Mouse (Mus musculus) G1E (cell line): ENCODE measurements around the gene Bahd1. TPM values are rescaled to one million over a fixed set of nuclear protein-coding genes. Genes with fewer than 3 reads are reported as not detected.

Source experiments
- ATAC-seq: 2 replicates; pipeline ENCODE4 v1.8.0; 2016; ENCODE audit warnings: mild to moderate bottlenecking; ENCODE audit not compliant: insufficient number of reproducible peaks, poor library complexity, low FRiP score, severe bottlenecking; ENCODE audit errors: extremely low read depth
- DNase-seq: peaks from one replicate; pipeline ENCODE4 v3.0.0; 2012; ENCODE audit warnings: low spot score
- H3K27me3 ChIP-seq: 2 replicates; pipeline ENCODE4 v1.6.1; 2012; ENCODE audit warnings: mild to moderate bottlenecking, low read length, inconsistent platforms; ENCODE audit not compliant: insufficient read depth
- H3K36me3 ChIP-seq: replicated peaks from 2 replicates; pipeline ENCODE3; 2012; ENCODE audit warnings: mild to moderate bottlenecking, inconsistent platforms
- H3K4me1 ChIP-seq: 2 replicates; pipeline ENCODE4 v1.6.1; 2012; ENCODE audit warnings: low read depth, low read length, inconsistent platforms, mixed read lengths; ENCODE audit not compliant: insufficient read depth
- H3K4me3 ChIP-seq: 2 replicates; pipeline ENCODE4 v1.5.1; 2012; ENCODE audit warnings: low read depth, mild to moderate bottlenecking, inconsistent platforms, low read length, moderate library complexity, mixed read lengths
- H3K9me3 ChIP-seq: replicated peaks from 2 replicates; pipeline ENCODE4 v1.6.1; 2012; ENCODE audit warnings: inconsistent platforms
- CTCF ChIP-seq: IDR thresholded peaks from 2 replicates; pipeline ENCODE4 v1.5.1; 2012; ENCODE audit warnings: low read depth, low read length, inconsistent platforms, mixed read lengths
- GATA1 ChIP-seq: IDR thresholded peaks from 2 replicates; pipeline ENCODE4 v1.6.1; 2012; ENCODE audit warnings: borderline replicate concordance, low read length, inconsistent platforms, mixed read lengths
- GATA2 ChIP-seq: IDR thresholded peaks from 2 replicates; pipeline ENCODE4 v1.6.1; 2012; ENCODE audit warnings: low read depth, low read length, inconsistent platforms, borderline replicate concordance
- POLR2AphosphoS5 ChIP-seq: IDR thresholded peaks from 2 replicates; pipeline ENCODE4 v1.6.1; 2012; ENCODE audit warnings: low read depth, low read length, inconsistent platforms; ENCODE audit not compliant: insufficient replicate concordance
- TAL1 ChIP-seq: conservative IDR thresholded peaks from 2 replicates; pipeline ENCODE4 v1.6.1; 2012; ENCODE audit warnings: low read depth, low read length, inconsistent platforms, mixed read lengths
- polyA plus RNA-seq: library from polyadenylated mRNA; stranded (reverse); fragments of >175 nt; gene quantifications from 2 replicates; pipeline ENCODE4 v1.2.3, GENCODE M21; 2012
- total RNA-seq, 2 experiments: library from RNA; stranded (forward) in 1 of 2; stranded (reverse) in 1 of 2; fragments of 200-1000 nt in 1 of 2; fragments of >200 nt in 1 of 2; fragmentation: Nextera tagmentation in 1 of 2; gene quantifications; 2 replicates each; pipeline ENCODE4 v1.2.3; 2014 to 2017

Gene Bahd1
- total and polyA plus RNA-seq, 3 experiments, result 12.5 to 135 (median 53.9) TPM

GRCm38 (mm10) chr2:118873018-118873417 lies 27.2 kb upstream of the Bahd1 start:
- Histone ChIP-seq H3K4me3 (no peak overlapping the region), H3K27me3 (no peaks in the 10 kb centered on the region), H3K36me3 (peaks cover 80% of the 10 kb centered on the region), H3K9me3 (no peaks in the 10 kb centered on the region), H3K4me1 (no peaks in the 10 kb centered on the region)
- no peak for TF ChIP-seq POLR2AphosphoS5
- TF ChIP-seq CTCF, result no peak
- TF ChIP-seq GATA1, result no peak
- no peak for TF ChIP-seq TAL1
- TF ChIP-seq GATA2, result no peak
- DNase-seq (no peak), ATAC-seq (no peak)

- H3K36me3 ChIP-seq, result peaks cover 80% of the 10 kb centered on the region
- H3K27me3 ChIP-seq, result no peaks in the 10 kb centered on the region
- DNase-seq (no peak), ATAC-seq (no peak)
- H3K9me3 ChIP-seq, result no peaks in the 10 kb centered on the region
- H3K4me3 ChIP-seq, result no peak overlapping the region
- no peak for TF ChIP-seq GATA2
- TF ChIP-seq CTCF, result no peak
- no peak for TF ChIP-seq TAL1
- no peak for TF ChIP-seq GATA1
- no peak for TF ChIP-seq POLR2AphosphoS5
- H3K4me1 ChIP-seq, result no peaks in the 10 kb centered on the region
Measured at GRCm38 (mm10) chr2:118873890-118874430, 26.2 kb upstream of the Bahd1 start.

- Histone ChIP-seq H3K4me3 (no peak overlapping the region), H3K27me3 (no peaks in the 10 kb centered on the region), H3K9me3 (no peaks in the 10 kb centered on the region), H3K4me1 (no peaks in the 10 kb centered on the region), H3K36me3 (peaks cover 69% of the 10 kb centered on the region)
- TF ChIP-seq TAL1 (no peak), POLR2AphosphoS5 (no peak), GATA1 (no peak), CTCF (no peak), GATA2 (no peak)
- DNase-seq (no peak), ATAC-seq (no peak)
Measured at GRCm38 (mm10) chr2:118875316-118875715, 24.9 kb upstream of the Bahd1 start.

GRCm38 (mm10) chr2:118876453-118876852 lies 23.7 kb upstream of the Bahd1 start:
- no peak for TF ChIP-seq TAL1
- no peak for TF ChIP-seq GATA1
- no peak for TF ChIP-seq GATA2
- no peak for TF ChIP-seq POLR2AphosphoS5
- no peak for TF ChIP-seq CTCF
- Histone ChIP-seq H3K36me3 (peaks cover 58% of the 10 kb centered on the region), H3K9me3 (no peaks in the 10 kb centered on the region), H3K4me1 (no peaks in the 10 kb centered on the region), H3K27me3 (no peaks in the 10 kb centered on the region; the same call in 1 of the 2 replicates), H3K4me3 (no peak overlapping the region)
- DNase-seq (no peak), ATAC-seq (no peak)

GRCm38 (mm10) chr2:118881019-118881418 lies 19.2 kb upstream of the Bahd1 start:
- DNase-seq, result no peak
- no peak for ATAC-seq
- Histone ChIP-seq H3K4me3 (no peak overlapping the region), H3K36me3 (peaks cover 18% of the 10 kb centered on the region), H3K4me1 (peaks cover 30% of the 10 kb centered on the region), H3K27me3 (no peaks in the 10 kb centered on the region; the same call in 1 of the 2 replicates), H3K9me3 (no peaks in the 10 kb centered on the region)
- no peak for TF ChIP-seq GATA1
- TF ChIP-seq CTCF, result no peak
- TF ChIP-seq POLR2AphosphoS5, result no peak
- no peak for TF ChIP-seq TAL1
- TF ChIP-seq GATA2, result no peak

- no peaks in the 10 kb centered on the region for H3K9me3 ChIP-seq
- no peak overlapping the region for H3K4me3 ChIP-seq
- no peak for DNase-seq
- no peak for TF ChIP-seq POLR2AphosphoS5
- TF ChIP-seq GATA2, result no peak
- no peak for TF ChIP-seq CTCF
- no peak for TF ChIP-seq TAL1
- TF ChIP-seq GATA1, result no peak
- H3K36me3 ChIP-seq, result peaks cover 10% of the 10 kb centered on the region
- ATAC-seq, result no peak
- H3K27me3 ChIP-seq, result no peaks in the 10 kb centered on the region; the same call in 1 of the 2 replicates
- H3K4me1 ChIP-seq, result peaks cover 38% of the 10 kb centered on the region
Measured at GRCm38 (mm10) chr2:118881956-118882355, 18.2 kb upstream of the Bahd1 start.
